Mouse (Mus musculus): ENCODE measurements at regions not wholly inside any gene's neighbourhood (a gene's known extent, or its start where the extent isn't known, plus 50 kb on each side); places are given as distances from the start of the nearest gene placed in this dataset.

- TF ChIP-seq CTCF (IDR thresholded peaks at IDR 0.05; ENCODE audit: low read depth), result no peak
- TF ChIP-seq EP300 (optimal IDR thresholded peaks at IDR 0.05), result no peak
Observed at GRCm38 (mm10) chr6:50009339-50009738, 100.7 kb upstream of the Mpp6 start.
